Mouse (Mus musculus): ENCODE results near the gene Gm20388. TPM values are rescaled to one million over a fixed set of nuclear protein-coding genes. Genes with fewer than 3 reads are reported as not detected.

The Gm20388 gene
- polyA plus RNA-seq, 1 experiment from 2014 or later, result 7.4 TPM

- WGBS, result 85% methylated on average over 13 of the region's 13 CpGs
- H3K9ac ChIP-seq (ENCODE audit: low read length), result no peak overlapping the region
- no peaks in the 10 kb centered on the region for H3K9me3 ChIP-seq (replicated peaks; ENCODE audit: control insufficient read depth, low read length)
- H3K4me2 ChIP-seq (ENCODE audit: low read depth, low read length), result no peak overlapping the region
- H3K27me3 ChIP-seq (ENCODE audit: control insufficient read depth, insufficient read depth, low read length), result no peaks in the 10 kb centered on the region
- H3K4me1 ChIP-seq (ENCODE audit: control insufficient read depth, insufficient read depth, low read length), result no peaks in the 10 kb centered on the region
- H3K4me3 ChIP-seq (replicated peaks; ENCODE audit: low read length), result no peak overlapping the region
- no peak for ATAC-seq (ENCODE audit: insufficient read depth, low FRiP score)
- no peaks in the 10 kb centered on the region for H3K36me3 ChIP-seq (ENCODE audit: control insufficient read depth, insufficient read depth, low read length)
- H3K27ac ChIP-seq (ENCODE audit: low read length), result no peak overlapping the region
Measured at GRCm38 (mm10) chr8:123845114-123845513, 3934.5 kb downstream of the Gm20388 start.

DNA sequence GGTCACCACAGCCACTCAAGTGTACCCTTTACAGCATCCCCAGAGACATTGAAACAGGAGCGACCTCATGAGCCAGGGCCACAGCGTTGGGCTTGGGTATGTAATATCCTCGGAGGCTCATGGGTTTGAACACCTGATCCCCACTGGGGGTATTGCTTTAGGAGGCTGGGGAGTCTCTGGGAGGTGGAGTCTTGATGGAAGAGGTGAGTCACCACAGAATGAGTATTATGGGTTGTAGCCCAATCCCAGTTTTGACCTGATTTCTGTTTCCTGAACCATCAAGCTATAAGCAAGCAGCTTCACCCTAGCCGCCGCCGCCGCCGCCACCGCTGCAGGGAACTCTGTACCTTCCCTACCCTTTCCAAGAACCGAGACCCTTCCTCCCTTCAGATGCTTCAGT is 3935.3 kb downstream of the Gm20388 start:
- WGBS, result 85% methylated on average over 10 of the region's 10 CpGs
- Histone ChIP-seq H3K4me2 (ENCODE audit: low read depth, low read length) (no peak overlapping the region), H3K4me3 (replicated peaks; ENCODE audit: low read length) (no peak overlapping the region), H3K4me1 (ENCODE audit: control insufficient read depth, insufficient read depth, low read length) (no peaks in the 10 kb centered on the region), H3K27me3 (ENCODE audit: control insufficient read depth, insufficient read depth, low read length) (no peaks in the 10 kb centered on the region), H3K9ac (ENCODE audit: low read length) (no peak overlapping the region), H3K27ac (ENCODE audit: low read length) (no peak overlapping the region), H3K9me3 (replicated peaks; ENCODE audit: control insufficient read depth, low read length) (no peaks in the 10 kb centered on the region), H3K36me3 (ENCODE audit: control insufficient read depth, insufficient read depth, low read length) (no peaks in the 10 kb centered on the region)
- ATAC-seq (ENCODE audit: insufficient read depth, low FRiP score), result no peak

GRCm38 (mm10) chr8:123846509-123846908 is 3935.9 kb downstream of the Gm20388 start:
- Histone ChIP-seq H3K9me3 (replicated peaks; ENCODE audit: control insufficient read depth, low read length) (no peaks in the 10 kb centered on the region), H3K4me3 (replicated peaks; ENCODE audit: low read length) (no peak overlapping the region), H3K27ac (ENCODE audit: low read length) (no peak overlapping the region), H3K36me3 (ENCODE audit: control insufficient read depth, insufficient read depth, low read length) (no peaks in the 10 kb centered on the region), H3K4me2 (ENCODE audit: low read depth, low read length) (no peak overlapping the region), H3K9ac (ENCODE audit: low read length) (no peak overlapping the region), H3K4me1 (ENCODE audit: control insufficient read depth, insufficient read depth, low read length) (no peaks in the 10 kb centered on the region), H3K27me3 (ENCODE audit: control insufficient read depth, insufficient read depth, low read length) (no peaks in the 10 kb centered on the region)
- no peak for ATAC-seq (ENCODE audit: insufficient read depth, low FRiP score)
- 87% methylated on average over 12 of the region's 12 CpGs for WGBS

- 67% methylated on average over 3 of the region's 3 CpGs for WGBS
- ATAC-seq (ENCODE audit: insufficient read depth, low FRiP score), result no peak
Measured at GRCm38 (mm10) chr8:123847546-123847945, 3936.9 kb downstream of the Gm20388 start.

GRCm38 (mm10) chr8:123849352-123849751 is 3938.7 kb downstream of the Gm20388 start:
- no peaks in the 10 kb centered on the region for H3K36me3 ChIP-seq (ENCODE audit: control insufficient read depth, insufficient read depth, low read length)
- 79% methylated on average over 4 of the region's 4 CpGs for WGBS
- no peak overlapping the region for H3K4me3 ChIP-seq (replicated peaks; ENCODE audit: low read length)
- H3K27ac ChIP-seq (ENCODE audit: low read length), result no peak overlapping the region
- no peaks in the 10 kb centered on the region for H3K4me1 ChIP-seq (ENCODE audit: control insufficient read depth, insufficient read depth, low read length)
- no peaks in the 10 kb centered on the region for H3K27me3 ChIP-seq (ENCODE audit: control insufficient read depth, insufficient read depth, low read length)
- no peak for ATAC-seq (ENCODE audit: insufficient read depth, low FRiP score)
- H3K4me2 ChIP-seq (ENCODE audit: low read depth, low read length), result no peak overlapping the region
- H3K9me3 ChIP-seq (replicated peaks; ENCODE audit: control insufficient read depth, low read length), result no peaks in the 10 kb centered on the region
- no peak overlapping the region for H3K9ac ChIP-seq (ENCODE audit: low read length)

More at GRCm38 (mm10) chr8:123847546-123847945, 3936.9 kb downstream of the Gm20388 start:
- H3K27me3 ChIP-seq (ENCODE audit: control insufficient read depth, insufficient read depth, low read length), result no peaks in the 10 kb centered on the region
- no peak overlapping the region for H3K4me2 ChIP-seq (ENCODE audit: low read depth, low read length)
- H3K9ac ChIP-seq (ENCODE audit: low read length), result no peak overlapping the region
- no peaks in the 10 kb centered on the region for H3K9me3 ChIP-seq (replicated peaks; ENCODE audit: control insufficient read depth, low read length)
- H3K27ac ChIP-seq (ENCODE audit: low read length), result no peak overlapping the region
- H3K4me3 ChIP-seq (replicated peaks; ENCODE audit: low read length), result no peak overlapping the region
- no peaks in the 10 kb centered on the region for H3K36me3 ChIP-seq (ENCODE audit: control insufficient read depth, insufficient read depth, low read length)
- no peaks in the 10 kb centered on the region for H3K4me1 ChIP-seq (ENCODE audit: control insufficient read depth, insufficient read depth, low read length)

DNA sequence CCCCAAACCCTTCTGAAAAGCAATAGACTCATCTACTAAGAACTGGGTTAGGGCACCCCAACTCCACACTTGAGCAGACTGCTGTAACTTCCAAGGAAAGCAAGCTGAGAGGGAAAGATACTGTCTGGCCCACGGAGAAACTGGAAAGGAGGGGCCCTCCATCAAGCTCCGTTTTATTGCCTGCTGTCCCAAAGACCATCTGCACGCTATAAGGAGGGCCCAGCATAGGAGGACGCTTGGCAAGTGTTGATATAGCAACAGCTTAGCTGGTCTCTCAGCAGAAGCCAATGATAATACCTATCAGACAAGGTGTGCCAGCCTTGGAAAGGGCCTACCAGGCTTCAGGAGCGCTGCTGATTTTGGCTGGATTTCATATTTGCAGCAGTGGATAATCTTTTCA is 3940.9 kb downstream of the Gm20388 start:
- Histone ChIP-seq H3K9me3 (replicated peaks; ENCODE audit: control insufficient read depth, low read length) (no peaks in the 10 kb centered on the region), H3K36me3 (ENCODE audit: control insufficient read depth, insufficient read depth, low read length) (no peaks in the 10 kb centered on the region), H3K4me3 (replicated peaks; ENCODE audit: low read length) (no peak overlapping the region), H3K4me1 (ENCODE audit: control insufficient read depth, insufficient read depth, low read length) (no peaks in the 10 kb centered on the region), H3K27me3 (ENCODE audit: control insufficient read depth, insufficient read depth, low read length) (no peaks in the 10 kb centered on the region), H3K27ac (ENCODE audit: low read length) (no peak overlapping the region), H3K4me2 (ENCODE audit: low read depth, low read length) (no peak overlapping the region), H3K9ac (ENCODE audit: low read length) (no peak overlapping the region)
- no peak for ATAC-seq (ENCODE audit: insufficient read depth, low FRiP score)
- 61% methylated on average over 5 of the region's 5 CpGs for WGBS

- ATAC-seq (ENCODE audit: insufficient read depth, low FRiP score), result no peak
- Histone ChIP-seq H3K4me2 (ENCODE audit: low read depth, low read length) (no peak overlapping the region), H3K9ac (ENCODE audit: low read length) (no peak overlapping the region), H3K4me1 (ENCODE audit: control insufficient read depth, insufficient read depth, low read length) (peaks cover 6% of the 10 kb centered on the region; the same call in 1 of the 2 replicates), H3K27ac (ENCODE audit: low read length) (no peak overlapping the region), H3K9me3 (replicated peaks; ENCODE audit: control insufficient read depth, low read length) (no peaks in the 10 kb centered on the region), H3K27me3 (ENCODE audit: control insufficient read depth, insufficient read depth, low read length) (no peaks in the 10 kb centered on the region), H3K36me3 (ENCODE audit: control insufficient read depth, insufficient read depth, low read length) (no peaks in the 10 kb centered on the region), H3K4me3 (replicated peaks; ENCODE audit: low read length) (no peak overlapping the region)
- WGBS, result 88% methylated on average over 1 of the region's 1 CpGs
Measured at GRCm38 (mm10) chr8:123854252-123854651, 3943.6 kb downstream of the Gm20388 start.

GRCm38 (mm10) chr8:123854733-123855475 is 3944.3 kb downstream of the Gm20388 start:
- no peak for ATAC-seq (ENCODE audit: insufficient read depth, low FRiP score)
- no peaks in the 10 kb centered on the region for H3K9me3 ChIP-seq (replicated peaks; ENCODE audit: control insufficient read depth, low read length)
- H3K36me3 ChIP-seq (ENCODE audit: control insufficient read depth, insufficient read depth, low read length), result no peaks in the 10 kb centered on the region
- no peak overlapping the region for H3K9ac ChIP-seq (ENCODE audit: low read length)
- WGBS, result 84% methylated on average over 9 of the region's 9 CpGs
- H3K4me1 ChIP-seq (ENCODE audit: control insufficient read depth, insufficient read depth, low read length), result peaks cover 6% of the 10 kb centered on the region; the same call in 1 of the 2 replicates
- no peak overlapping the region for H3K4me3 ChIP-seq (replicated peaks; ENCODE audit: low read length)
- H3K27me3 ChIP-seq (ENCODE audit: control insufficient read depth, insufficient read depth, low read length), result no peaks in the 10 kb centered on the region
- no peak overlapping the region for H3K27ac ChIP-seq (ENCODE audit: low read length)
- H3K4me2 ChIP-seq (ENCODE audit: low read depth, low read length), result no peak overlapping the region

DNA sequence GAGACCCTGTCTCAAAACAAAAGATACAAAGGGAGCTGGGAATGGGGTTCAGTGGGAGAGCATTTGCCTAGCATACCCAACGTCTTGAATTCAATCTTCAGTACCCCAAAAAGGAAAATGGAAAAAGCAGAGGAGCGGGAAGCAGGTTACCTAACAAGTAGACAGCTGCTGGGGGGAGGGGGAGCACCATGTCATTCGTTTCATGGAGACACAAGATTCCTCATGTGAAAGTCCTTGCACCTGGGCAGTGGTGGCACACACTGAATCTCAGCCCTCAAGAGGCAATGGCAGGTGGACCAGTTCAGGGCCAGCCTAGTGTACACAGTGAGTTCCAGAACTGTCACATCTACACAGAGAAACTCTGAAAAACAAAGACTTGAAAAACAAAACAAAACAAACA is 3946.7 kb downstream of the Gm20388 start:
- Histone ChIP-seq H3K27me3 (ENCODE audit: control insufficient read depth, insufficient read depth, low read length) (no peaks in the 10 kb centered on the region), H3K9ac (ENCODE audit: low read length) (no peak overlapping the region), H3K4me1 (ENCODE audit: control insufficient read depth, insufficient read depth, low read length) (peaks cover 6% of the 10 kb centered on the region; the same call in 1 of the 2 replicates), H3K4me3 (replicated peaks; ENCODE audit: low read length) (no peak overlapping the region), H3K36me3 (ENCODE audit: control insufficient read depth, insufficient read depth, low read length) (no peaks in the 10 kb centered on the region), H3K27ac (ENCODE audit: low read length) (no peak overlapping the region), H3K4me2 (ENCODE audit: low read depth, low read length) (no peak overlapping the region), H3K9me3 (replicated peaks; ENCODE audit: control insufficient read depth, low read length) (no peaks in the 10 kb centered on the region)
- WGBS, result 72% methylated on average over 3 of the region's 3 CpGs
- ATAC-seq (ENCODE audit: insufficient read depth, low FRiP score), result no peak
